Mouse (Mus musculus) regulatory T cell (primary cell): ENCODE results near the gene Lsm2.

Experiments used
- in situ Hi-C: fragments of 300-600 bp; cut with MboI, MseI; formaldehyde crosslinking; loops from one replicate; pipeline ENCODE4 v1.15.1; 2025; ENCODE audit warnings: high pct_unique_total_duplicates

Lsm2 gene

DNA sequence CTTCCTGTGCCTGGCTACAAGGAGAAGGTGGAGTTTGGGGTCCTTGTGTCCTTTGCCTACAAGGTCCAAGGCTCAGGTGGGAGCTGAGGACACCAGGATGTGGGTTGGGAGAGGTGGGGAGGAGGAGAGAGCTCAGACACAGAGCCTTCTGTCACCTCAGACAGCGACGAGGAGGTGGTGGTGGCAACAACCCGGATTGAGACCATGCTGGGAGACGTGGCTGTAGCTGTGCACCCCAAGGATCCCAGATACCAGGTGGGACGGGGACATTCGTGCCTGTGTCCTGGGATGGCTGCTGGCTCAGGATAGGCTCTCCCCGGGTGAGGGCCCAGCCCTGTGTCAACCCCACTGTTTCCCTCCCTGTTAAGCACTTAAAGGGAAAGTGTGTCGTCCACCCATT is 29.8 kb downstream of the Lsm2 start:
- in situ Hi-C loops = loop anchor here (5.0 kb wide), 1 partner anchor 96 kb away; the partner anchor contains the start of gene Ly6g5c

DNA sequence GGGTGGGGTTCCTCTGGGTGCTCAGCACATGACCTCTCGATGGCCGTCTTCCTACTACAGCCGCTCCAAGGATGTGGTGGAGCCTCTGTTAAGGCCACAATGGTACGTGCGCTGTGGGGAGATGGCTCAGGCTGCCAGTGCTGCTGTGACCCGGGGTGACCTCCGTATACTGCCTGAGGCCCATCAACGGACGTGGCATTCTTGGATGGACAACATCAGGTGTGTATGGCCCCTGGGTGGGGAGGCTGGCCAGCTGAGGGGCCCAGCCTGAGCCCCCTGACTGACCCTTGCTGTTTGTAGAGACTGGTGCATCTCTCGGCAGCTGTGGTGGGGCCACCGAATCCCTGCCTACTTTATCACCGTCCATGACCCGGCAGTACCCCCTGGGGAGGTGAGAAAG is 30.8 kb downstream of the Lsm2 start:
- in situ Hi-C loops = loop anchor here (5.0 kb wide), 1 partner anchor 95 kb away; the partner anchor contains the start of gene Ly6g5c

DNA sequence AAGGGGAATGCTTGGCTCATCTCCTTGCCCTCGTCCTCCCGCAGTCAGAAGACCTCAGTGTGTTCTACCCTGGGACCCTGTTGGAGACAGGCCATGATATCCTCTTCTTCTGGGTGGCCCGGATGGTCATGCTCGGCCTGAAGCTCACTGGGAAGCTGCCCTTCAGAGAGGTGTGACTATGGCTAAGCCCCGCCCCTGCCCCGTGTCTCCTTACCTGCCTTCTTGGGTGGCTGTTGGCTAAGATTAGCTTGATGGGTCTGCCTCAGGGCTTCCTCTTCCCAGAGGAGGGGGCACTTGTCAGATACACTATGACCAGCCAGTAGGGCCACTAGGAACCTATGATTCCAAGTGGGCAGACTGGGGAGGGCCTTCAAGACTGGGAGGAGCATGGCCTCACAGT is 31.6 kb downstream of the Lsm2 start:
- in situ Hi-C loops = loop anchor here (5.0 kb wide), 1 partner anchor 94 kb away; the partner anchor contains the start of gene Ly6g5c

DNA sequence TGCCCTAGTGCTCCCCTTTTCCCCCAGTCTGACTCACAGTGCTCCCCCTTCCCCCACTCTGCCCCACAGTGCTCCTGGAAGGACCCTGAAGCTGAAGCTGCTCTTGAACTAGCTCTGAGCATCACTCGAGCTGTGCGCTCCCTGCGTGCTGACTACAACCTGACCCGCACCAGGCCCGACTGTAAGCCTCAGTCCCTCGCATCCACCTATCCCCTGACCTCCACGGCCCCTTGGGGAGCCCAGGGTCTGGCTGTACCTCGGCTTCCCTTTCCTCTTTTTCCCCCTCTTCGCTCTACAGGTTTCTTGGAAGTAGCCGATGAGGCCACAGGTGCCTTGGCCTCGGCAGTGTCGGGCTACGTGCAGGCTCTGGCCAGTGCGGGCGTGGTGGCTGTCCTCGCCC is 33.6 kb downstream of the Lsm2 start:
- in situ Hi-C loops = no loop called here

DNA sequence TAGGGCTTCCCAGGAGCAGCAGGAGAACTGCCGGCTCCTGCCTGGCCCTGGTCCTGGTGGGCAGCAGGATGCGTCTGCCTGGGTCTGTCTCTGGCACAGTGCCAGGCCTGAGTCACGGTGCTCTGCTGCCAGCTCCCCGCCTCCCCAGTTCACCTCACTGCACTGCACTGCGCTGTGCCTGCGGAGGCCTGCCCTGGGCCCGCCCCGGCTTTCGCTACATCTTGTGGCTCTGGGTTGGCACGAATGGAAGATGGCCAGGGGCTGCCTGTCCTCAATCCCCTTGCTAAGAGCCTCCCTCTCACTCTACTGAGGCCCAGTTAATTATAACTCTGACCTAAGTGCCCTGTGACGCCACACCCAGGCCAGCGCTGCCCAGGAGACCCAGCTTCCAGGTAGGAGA is 34.7 kb downstream of the Lsm2 start, which contains the start of gene Vwa7:
Gene Vwa7 (plus strand): TSS at position 204 of the 400 bp plus-strand sequence.
- in situ Hi-C loops = no loop called here

DNA sequence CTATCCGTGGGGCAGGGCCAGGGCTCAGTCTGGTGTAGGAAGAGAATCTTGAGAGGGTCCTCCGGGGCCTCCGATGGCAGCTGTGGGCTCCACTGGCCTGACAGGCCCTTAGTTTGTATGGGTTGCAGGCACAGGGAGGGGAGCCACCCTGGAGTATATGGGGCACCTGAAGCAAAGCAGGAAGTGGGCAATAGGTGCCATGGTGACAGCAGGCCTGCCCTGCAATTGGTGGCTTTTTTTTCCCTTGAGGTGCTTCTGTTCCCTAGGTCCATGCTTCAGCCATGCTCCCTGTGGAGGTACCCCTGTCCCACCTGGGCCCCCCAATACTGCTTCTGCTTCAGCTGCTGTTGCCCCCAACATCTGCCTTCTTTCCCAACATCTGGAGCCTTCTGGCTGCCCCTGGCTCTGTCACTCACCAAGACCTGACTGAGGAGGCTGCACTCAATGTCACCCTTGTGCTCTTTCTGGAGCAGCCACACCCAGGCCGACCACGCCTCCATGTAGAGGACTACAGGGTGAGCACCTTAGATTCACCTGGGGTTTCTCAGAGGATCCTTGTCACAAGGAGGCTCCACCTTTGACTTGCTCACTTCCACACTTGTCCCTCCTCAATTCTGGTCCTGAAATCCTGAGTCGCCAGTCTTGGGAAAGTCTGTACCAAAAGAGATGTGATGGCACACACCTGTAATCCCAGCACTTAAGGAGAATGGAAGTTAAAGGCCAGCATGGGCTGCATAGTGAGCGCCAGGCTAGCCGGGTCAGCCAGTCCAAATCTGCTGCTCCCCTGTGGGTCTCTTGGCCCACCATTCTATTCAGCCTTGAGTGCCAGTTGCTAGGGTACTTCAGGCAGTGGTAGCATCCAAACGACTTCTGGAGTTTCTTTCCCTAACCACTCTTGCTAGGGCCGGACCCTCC is 35.4 kb downstream of the Lsm2 start:
- in situ Hi-C loops = no loop called here

DNA sequence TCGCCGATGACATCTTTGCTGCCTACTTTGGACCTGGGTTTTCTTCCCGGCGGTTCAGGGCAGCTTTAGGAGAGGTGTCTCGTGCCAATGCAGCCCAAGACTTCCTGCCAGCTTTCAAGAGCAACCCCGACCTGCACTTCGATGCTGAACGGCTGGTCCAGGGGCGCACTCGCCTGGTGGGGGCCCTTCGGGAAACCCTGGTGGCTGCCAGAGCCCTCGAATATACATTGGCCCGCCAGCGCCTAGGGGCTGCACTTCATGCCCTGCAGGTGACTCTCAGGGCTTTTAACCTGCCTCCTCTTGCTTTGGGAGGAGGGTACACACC is 36.0 kb downstream of the Lsm2 start:
- in situ Hi-C loops = no loop called here

DNA sequence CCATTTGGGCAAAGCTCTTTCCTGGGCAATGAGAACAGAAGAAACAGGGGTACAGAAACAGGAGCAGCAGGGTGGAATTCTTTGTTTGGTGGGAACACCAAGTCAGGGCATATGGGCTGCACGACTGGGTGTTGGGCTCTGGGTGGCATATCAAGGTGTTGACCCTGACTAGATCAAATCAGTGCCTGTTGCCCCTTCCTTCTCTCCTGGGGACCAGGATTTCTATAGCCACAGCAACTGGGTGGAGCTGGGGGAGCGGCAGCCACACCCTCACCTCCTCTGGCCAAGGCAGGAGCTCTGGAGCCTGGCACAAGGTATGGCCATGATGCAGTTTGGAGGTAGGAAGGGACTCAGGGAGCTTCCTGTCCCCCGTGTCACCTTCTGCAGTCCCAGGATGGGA is 36.5 kb downstream of the Lsm2 start:
- in situ Hi-C loops = no loop called here

DNA sequence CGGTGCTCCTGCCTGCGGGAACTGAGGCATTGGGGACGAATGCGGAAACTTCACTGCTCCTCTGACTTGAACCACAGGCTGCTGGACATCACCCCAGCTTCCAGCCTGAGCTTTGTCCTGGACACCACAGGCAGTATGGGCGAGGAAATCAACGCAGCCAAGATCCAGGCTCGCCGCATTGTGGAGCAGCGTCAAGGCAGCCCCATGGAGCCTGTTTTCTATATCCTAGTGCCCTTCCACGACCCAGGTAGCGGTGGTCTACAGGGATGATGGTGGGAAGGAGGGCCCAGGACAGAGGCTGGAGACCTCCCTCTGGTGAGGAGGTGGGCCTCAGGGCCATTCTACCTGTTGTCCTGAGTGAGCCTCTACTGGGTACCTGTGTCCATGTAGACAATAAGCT is 38.2 kb downstream of the Lsm2 start:
- in situ Hi-C loops = loop anchor here (5.0 kb wide), 1 partner anchor 47 kb away; the partner anchor contains the start of genes Ly6g6c and Mpig6b

DNA sequence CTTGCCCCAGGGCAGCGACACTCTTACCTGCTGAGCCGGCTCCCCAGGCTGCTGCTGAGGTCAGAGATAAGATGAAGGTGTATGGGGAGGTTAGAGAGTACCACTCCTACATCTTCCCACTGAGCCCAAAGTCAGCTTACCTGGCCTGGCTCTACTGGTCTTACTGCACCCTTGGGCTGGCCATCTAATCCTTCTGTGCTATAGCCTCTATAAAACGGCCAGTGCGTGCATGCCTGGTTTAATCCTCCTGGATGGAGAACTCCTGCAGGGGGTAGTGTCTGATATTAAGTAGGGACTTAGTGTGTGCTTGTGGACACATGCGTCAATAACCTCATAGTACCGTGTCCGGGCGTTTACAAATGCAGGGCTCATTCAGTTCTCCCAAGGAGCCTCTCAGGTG is 38.9 kb downstream of the Lsm2 start:
- in situ Hi-C loops = loop anchor here (5.0 kb wide), 1 partner anchor 47 kb away; the partner anchor contains the start of genes Ly6g6c and Mpig6b

DNA sequence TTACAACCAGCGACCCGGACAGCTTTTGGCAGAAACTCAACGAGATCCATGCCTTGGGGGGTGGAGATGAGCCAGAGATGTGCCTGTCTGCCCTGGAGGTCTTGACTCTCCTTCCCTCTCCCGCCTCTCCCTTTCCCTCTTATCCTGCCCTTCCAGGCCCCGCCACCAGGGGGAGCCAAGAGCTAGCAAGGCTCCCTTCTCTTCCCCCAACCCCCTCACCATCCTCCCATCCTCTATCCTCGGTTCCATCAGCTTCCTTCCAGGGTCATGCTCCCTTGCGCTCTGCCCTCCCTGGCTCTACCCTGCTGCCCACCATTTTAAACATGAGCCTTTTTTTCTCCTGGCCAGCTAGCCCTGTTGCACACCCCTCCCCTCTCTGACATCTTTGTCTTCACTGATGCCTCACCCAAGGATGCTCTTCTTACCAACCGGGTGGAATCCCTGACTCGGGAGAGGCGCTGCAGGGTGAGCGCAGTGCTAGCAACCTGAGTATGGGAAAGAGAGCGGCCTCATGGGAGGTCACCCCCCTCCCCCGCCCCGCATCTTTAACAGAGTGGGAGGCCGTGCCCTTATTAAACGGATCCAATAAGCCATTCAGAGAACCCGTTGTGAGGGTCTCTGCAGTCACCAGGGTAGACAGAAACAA is 39.6 kb downstream of the Lsm2 start:
- in situ Hi-C loops = loop anchor here (5.0 kb wide), 1 partner anchor 46 kb away; the partner anchor contains the start of genes Ly6g6c and Mpig6b

DNA sequence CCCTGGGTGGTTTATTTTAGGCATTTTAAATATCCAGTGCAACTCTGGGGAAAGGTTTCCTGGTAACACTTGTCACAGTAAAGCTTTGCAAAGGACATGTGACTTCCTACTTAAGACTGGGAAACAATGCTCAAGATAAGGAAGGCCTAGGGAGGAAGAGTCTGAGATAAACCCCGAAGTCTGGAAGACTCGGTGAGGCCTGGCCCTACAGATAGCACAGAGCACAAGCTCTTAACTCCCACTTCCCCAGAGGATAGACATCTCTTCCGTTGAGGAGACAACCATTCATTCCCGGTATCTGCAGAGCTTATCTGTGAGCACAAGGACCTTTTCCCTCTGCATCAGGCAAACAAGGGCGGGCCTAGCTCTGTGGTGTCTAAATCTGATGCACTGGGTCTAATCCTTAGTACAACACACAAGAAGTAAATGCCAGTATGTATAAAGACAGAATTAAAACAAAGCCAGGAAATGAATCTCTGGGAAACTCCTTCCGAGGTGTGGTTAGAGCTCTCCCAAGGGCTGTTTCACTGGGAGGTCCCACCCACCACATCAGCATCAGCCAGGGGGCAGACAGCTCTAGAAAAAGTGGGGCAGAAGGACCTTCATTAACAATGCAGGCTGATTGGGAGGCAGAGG is 40.3 kb downstream of the Lsm2 start:
- in situ Hi-C loops = loop anchor here (5.0 kb wide), 1 partner anchor 45 kb away; the partner anchor contains the start of genes Ly6g6c and Mpig6b

DNA sequence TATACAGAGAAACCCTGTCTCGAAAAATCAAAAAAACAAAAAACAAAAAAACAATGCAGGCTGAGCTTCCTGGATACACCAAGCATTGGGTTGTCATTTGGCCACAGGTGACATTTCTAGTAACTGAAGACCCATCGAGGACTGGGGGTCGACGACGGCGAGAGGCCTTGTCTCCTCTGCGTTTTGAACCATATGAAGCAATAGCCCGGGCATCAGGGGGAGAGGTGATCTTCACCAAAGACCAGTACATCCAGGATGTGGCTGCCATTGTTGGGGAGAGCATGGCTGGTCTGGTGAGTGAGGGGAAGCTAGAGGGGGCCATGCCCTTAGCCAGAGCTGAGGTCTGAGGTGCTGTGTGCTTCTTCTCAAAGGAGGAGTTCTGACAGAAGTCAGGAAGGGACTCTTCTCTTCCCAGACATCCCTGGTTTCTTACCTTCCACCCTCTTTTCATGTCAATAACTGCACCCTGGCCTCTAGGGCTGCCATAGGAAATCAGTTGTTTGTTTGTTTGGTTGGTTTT is 40.9 kb downstream of the Lsm2 start:
- in situ Hi-C loops = loop anchor here (5.0 kb wide), 1 partner anchor 45 kb away; the partner anchor contains the start of genes Ly6g6c and Mpig6b

DNA sequence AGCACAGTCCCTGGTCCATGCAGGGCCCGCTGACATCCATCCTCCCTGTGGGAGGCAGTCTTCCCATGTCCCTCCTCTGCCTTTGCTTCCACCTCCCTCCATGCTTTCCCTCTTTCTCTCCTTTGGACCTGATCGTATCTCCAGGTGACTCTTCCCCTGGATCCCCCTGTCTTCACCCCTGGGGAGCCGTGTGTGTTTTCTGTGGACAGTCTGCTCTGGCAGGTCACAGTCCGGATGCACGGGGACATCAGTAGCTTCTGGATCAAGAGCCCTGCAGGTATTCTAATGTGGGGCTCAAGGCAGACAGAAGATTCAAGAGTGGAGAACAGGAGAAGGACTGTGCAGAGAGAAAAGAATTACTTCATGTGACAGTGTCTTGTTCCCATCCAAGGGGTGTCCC is 41.6 kb downstream of the Lsm2 start:
- in situ Hi-C loops = loop anchor here (5.0 kb wide), 1 partner anchor 44 kb away; the partner anchor contains the start of genes Ly6g6c and Mpig6b

DNA sequence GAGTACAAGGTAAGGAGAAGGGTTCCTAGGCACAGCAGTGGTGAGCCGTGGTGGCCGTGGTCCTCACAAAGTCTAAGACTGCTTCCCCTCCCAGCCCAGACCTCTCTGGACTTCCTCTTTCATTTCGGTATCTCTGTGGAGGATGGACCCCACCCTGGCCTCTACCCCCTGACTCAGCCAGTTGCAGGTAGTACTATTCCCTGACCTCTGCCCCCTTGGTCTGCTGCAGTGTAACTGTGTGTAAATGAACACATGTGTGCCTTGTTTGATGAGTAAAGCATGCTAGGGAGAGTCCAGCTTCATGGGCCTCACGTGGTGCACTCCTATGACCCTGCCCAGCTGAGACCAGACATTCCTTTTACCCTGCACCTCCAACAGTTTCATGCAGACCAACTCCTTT is 42.1 kb downstream of the Lsm2 start:
- in situ Hi-C loops = loop anchor here (5.0 kb wide), 1 partner anchor 44 kb away; the partner anchor contains the start of genes Ly6g6c and Mpig6b

DNA sequence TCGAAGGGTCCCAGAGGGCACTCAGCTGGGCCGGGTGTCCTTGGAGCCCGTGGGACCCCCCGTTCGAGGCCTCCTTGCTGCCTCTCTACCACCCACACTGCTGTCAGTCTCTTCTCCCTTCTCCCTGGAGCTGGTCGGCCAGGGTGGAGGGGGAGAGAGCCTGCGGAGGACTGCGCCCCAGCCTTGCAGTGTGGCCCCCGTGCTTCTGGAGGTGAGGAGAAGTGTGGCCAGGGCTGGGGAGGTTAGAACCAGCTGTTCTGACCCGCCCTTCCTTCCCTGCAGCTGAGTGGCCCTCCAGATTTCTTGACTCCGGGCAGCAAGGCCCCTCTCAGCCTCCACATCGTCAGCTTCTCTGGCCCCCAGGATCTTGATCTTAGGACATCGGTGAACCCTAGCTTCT is 42.6 kb downstream of the Lsm2 start:
- in situ Hi-C loops = loop anchor here (5.0 kb wide), 1 partner anchor 43 kb away; the partner anchor contains the start of genes Ly6g6c and Mpig6b

DNA sequence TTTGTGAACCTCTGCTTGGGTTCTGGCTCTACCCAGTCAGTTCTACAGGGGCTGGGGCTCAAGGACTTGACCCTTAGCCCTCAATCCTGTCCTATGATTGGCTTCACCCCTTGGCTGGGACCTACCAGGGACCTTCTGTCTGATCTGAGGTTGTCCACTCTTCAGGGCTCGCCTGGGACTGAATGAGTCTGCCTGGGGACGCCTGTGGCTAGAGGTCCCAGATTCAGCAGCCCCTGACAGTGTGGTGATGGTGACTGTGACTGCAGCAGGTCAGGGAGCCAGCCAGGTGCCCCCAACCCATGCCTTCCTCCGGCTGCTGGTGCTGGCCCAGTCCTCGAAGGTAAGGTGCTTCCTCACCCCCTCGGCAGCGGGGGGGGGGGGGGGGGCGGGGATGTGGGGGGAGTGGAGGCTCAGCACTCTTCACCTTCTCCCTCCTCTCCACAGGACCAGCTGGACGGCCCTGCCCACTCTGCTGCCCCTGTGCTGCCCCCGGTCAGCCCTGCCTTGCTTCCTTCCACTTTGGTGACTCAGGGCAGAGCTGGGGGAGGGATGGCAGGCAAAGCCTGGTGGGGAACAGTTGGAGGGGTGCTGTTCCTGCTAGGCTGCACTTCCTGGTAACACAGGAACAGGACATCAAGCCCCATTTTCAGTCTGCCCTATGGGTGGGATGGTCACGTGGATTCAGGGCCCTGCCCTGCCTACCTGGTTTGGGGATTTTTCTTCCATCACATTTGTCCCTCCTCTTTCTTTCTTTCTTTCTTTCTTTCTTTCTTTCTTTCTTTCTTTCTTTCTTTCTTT is 43.2 kb downstream of the Lsm2 start:
- in situ Hi-C loops = loop anchor here (5.0 kb wide), 1 partner anchor 42 kb away; the partner anchor contains the start of genes Ly6g6c and Mpig6b

DNA sequence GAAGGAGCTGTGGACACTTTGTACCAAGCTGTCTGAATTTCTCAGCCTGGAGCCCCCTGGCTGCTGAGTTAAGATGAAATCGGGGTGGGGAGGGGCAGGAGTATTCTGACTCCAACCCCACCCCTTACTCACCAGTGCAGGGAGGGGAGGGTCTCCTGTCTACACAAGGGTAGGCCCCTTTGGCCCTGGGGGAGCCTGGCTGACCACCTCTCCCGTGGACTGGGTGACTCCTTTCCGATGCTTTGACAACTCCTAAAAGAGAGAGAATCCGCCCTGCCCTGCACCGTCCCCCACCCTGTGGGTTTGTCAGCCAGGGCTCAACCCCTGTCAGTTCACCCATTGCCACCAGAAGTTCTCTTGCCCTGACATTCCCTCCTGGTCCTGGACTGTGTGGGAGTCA is 44.5 kb downstream of the Lsm2 start:
- in situ Hi-C loops = no loop called here

DNA sequence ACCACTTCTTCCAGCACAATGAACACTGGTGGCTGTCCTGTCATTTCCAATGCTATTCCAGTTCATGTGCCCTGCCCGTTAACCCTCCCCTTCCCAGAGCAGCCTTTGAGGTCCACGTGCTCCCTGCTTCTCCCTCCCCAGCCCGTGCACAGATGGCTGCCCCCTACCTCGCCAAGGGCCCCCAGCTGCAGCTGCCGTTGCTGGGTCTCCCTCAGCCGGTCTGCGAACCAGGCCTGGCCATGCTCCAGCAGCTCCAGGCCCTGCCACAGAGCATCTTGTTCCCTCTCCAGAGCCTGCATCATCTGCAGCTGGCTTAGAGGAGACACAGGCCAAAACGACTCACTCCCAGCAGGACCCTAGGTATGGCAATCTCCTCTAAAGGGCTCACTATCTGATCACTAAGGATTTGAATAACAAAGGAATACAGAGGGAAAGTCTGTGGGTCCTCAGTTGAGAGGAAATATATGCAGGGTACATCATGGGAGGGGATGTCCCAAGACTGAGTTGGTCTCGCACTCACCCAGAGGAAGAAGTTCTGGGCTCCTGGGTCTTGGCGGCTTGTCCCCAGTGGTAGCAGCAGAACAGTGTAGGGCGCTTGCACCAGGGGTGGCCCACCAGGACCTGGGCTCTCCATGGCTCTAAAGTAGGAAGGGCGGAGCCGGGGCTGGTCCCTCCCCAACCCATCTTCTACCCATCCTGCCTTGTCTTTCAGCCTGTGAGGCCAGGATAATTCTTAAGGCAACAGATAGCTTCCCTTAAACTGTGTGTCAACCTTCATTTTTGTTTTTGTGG is 45.8 kb downstream of the Lsm2 start, which contains the start of gene Sapcd1:
Gene Sapcd1 (minus strand): TSS at position 740 of the 792 bp plus-strand sequence.
- in situ Hi-C loops = no loop called here

DNA sequence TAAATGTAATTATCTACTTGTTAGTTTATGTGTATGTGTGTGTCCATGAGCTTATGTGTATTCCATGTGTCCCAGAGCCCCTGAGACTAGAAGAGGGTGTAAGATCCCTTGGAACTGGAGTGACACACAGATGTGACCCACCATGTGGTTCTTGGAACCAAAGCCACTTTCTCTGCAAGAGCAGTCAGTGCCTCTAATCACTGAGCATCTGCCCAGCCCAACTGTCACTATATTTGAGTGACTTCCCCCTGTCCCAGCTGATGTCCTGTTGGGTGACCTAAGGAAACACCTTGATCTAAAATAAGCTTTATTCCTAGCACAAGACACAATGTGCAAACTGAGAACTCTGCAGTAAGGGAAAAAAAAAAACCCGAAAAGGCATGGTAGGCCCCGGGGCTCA is 46.7 kb downstream of the Lsm2 start:
- in situ Hi-C loops = no loop called here
